Mouse (Mus musculus) thymus, adult 18-20 months (tissue): ENCODE measurements around the gene Bola3.

ENCODE experiments used
- DNase-seq, 2 experiments: peaks; one replicate each; pipeline ENCODE4 v3.0.0; 2022; ENCODE audit warnings: mixed read lengths in 2 of 2

The Bola3 gene

GRCm38 (mm10) chr6:83349274-83349958 lies 469 bp downstream of the Bola3 start:
- peak; percentile 84 to 85 for DNase-seq

GRCm38 (mm10) chr6:83350172-83350571 lies 1.2 kb downstream of the Bola3 start:
- no peak for DNase-seq

- no peak for DNase-seq
These were observed 2.0 kb downstream of the Bola3 start for GRCm38 (mm10) chr6:83350851-83351405.

GRCm38 (mm10) chr6:83351490-83352160 lies 2.7 kb downstream of the Bola3 start:
- DNase-seq, result no peak

GRCm38 (mm10) chr6:83352666-83353410 lies 3.9 kb downstream of the Bola3 start:
- DNase-seq, result no peak

GRCm38 (mm10) chr6:83354856-83355781 lies 6.2 kb downstream of the Bola3 start:
- no peak for DNase-seq

GRCm38 (mm10) chr6:83356569-83357138 lies 7.7 kb downstream of the Bola3 start:
- DNase-seq, result peak; percentile 44 to 50

GRCm38 (mm10) chr6:83357436-83357835 lies 8.5 kb downstream of the Bola3 start:
- DNase-seq, result no peak

GRCm38 (mm10) chr6:83361523-83362248 lies 12.7 kb downstream of the Bola3 start:
- no peak for DNase-seq

- DNase-seq, result no peak
These were observed 14.1 kb downstream of the Bola3 start for GRCm38 (mm10) chr6:83363075-83363474.

- no peak for DNase-seq
These were observed 21.5 kb downstream of the Bola3 start for GRCm38 (mm10) chr6:83370316-83370965.

GRCm38 (mm10) chr6:83371350-83371749 lies 22.4 kb downstream of the Bola3 start:
- no peak for DNase-seq

GRCm38 (mm10) chr6:83373704-83374300 lies 24.9 kb downstream of the Bola3 start:
- no peak for DNase-seq

- DNase-seq, result no peak
These were observed 32.9 kb downstream of the Bola3 start for GRCm38 (mm10) chr6:83381510-83382491.

- DNase-seq, result no peak
These were observed 36.7 kb downstream of the Bola3 start for GRCm38 (mm10) chr6:83385569-83386090.

- no peak for DNase-seq
These were observed 43.3 kb downstream of the Bola3 start for GRCm38 (mm10) chr6:83392166-83392780.

GRCm38 (mm10) chr6:83394122-83394521 lies 45.2 kb downstream of the Bola3 start:
- DNase-seq, result no peak

GRCm38 (mm10) chr6:83395544-83396229 lies 46.7 kb downstream of the Bola3 start:
- DNase-seq, result no peak
